Mouse (Mus musculus) cerebellum, adult 11-12 months (tissue): ENCODE results near the gene Klhl29.
A peak's percentile ranks its signal among the peaks of the same experiment; 100 is the strongest.

Experiments
- DNase-seq: peaks from one replicate; pipeline ENCODE4 v3.0.0; 2022

Gene Klhl29

DNA sequence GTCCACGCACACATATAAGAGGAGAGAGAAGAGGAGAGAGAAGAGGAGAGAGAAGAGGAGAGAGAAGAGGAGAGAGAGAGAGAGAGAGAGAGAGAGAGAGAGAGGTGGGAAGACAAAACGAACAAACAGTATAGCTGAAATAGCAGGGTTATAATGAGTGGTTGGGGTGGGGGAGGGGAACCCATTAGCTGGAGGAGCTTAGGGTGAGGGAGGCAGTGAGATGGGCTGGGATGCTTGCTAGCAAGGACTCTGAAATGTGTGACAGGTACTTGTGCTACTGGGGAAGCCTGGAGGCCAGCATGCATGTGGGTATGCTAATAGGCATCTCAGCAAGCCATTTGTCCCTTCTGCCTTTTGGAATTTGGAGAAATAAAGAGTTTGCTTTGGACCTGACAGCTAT is 122.9 kb downstream of the Klhl29 start:
- no peak for DNase-seq

DNA sequence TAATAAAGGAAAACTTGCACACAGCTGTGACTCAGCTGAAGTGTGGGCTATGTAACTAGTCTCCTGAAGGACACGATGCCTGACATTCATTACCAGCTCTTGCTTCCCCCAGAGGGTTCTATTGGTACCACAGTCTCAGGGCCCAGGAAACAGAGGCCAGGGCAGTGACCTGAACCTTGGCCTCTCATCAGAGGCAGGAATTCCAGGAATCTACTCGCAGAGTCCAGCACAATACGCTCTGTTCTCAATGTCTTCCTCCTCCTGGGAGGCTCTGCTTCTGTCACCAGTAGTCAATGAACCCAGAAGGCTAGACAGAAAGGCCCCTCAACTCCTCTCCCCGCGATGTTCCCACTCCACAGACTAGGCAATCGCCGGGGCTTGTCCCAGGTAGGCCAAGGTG is 125.4 kb downstream of the Klhl29 start:
- no peak for DNase-seq

DNA sequence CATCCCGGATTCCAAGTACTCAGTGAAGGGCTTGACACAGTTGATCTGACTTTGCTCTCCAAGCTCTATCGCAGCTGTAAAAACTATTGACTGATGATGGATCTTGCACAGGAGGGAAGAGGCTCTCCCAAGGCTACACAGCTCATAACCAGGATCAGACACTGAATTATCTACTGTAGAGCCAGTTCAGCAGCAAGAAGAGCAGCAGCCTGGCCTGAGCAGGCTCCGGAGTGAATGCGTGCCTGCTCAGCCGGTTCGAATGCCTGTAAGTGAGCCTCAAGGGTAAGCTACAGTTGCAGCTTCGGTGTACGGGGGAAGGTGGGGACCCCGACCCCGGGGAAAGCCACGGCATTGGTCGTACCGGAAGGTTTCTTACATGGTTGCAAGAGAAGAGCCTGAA is 126.4 kb downstream of the Klhl29 start:
- DNase-seq: no peak

DNA sequence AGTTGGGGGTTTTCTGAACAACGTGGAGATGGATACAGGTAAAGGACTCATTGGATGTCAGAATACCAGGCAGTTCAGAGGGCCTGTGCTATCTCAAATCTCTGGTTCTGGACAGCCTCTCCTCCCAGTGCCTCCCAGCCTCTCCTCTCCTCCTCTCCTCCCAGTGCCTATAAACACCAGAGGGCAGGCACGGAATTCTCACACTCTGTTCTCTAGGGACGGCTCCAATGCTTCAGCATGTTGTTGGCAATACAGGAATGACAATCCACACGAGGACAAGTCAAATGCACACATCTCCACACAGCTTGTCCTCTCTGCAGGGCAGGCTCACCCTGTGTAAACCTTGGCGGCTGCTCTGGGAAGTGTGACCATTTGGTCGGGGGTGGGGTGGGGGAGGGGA is 128.0 kb downstream of the Klhl29 start:
- DNase-seq: no peak

DNA sequence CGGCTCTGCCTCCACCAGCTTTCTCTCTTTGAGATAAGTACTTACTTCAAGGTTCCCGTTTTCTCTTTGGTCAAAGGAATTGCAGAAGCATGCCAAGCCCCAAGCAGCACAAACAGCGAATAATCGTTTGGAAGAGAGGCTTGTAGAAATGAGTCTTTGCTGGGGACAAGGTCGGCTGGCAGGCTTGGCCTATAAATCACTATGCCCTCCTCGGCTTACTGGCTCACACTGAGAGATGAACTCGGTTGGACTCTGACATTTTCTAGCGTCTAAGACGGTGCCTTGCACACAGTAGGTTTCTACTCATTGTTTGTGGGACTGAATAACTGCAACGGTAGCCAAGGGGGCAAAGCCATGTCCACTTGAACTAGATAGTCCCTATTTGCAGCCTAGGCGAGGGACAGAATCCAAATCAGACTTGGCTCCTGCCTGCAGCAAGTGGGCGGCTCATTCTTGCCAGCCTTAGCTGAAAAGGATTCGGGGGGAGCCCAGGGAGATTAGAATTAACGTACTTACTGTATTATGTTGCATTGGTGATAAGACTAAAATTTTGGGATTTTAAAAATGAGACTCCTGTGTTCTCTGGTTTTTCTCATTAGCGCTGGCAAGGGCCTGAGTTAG is 128.7 kb downstream of the Klhl29 start:
- DNase-seq: no peak

DNA sequence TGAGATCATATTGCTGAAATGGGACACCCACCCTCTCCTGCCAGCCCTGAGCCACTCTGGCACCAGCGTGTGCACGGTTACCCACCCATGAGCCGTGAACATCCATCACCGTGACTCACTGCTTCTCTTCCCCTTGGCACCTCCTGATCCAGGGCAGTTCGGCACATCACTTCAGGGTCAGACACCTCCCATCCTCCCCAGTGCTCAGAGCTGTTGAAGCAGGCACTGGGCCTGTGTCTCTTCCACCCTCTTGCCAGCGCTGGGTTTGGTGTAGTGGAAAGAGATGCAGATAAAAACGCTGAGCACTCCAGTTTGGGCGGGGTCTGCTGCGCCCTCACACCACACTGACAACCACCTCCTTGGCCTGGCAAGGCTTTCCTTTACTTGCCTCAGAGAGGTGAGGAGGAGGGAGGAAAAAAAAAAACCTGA is 129.3 kb downstream of the Klhl29 start:
- DNase-seq: no peak

DNA sequence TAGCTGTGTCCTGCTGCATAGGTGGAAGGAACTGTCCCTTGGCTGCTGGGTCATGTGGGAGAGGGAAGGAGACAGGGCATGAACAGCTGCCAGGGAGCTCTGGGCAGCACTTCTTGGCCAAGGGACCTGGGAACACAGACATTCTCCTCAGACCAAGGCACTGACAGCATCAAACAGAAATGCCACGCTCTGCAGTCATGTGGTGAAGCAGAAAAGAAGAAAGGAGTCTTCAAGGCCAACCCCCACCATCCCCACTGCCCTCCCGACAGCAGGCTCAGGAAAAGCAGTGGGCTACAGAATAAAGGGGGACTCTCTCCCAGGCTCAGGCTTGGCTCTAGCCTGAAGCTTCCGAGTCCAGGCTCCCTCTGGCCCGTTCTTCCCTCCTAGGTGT is 130.3 kb downstream of the Klhl29 start:
- DNase-seq: no peak

DNA sequence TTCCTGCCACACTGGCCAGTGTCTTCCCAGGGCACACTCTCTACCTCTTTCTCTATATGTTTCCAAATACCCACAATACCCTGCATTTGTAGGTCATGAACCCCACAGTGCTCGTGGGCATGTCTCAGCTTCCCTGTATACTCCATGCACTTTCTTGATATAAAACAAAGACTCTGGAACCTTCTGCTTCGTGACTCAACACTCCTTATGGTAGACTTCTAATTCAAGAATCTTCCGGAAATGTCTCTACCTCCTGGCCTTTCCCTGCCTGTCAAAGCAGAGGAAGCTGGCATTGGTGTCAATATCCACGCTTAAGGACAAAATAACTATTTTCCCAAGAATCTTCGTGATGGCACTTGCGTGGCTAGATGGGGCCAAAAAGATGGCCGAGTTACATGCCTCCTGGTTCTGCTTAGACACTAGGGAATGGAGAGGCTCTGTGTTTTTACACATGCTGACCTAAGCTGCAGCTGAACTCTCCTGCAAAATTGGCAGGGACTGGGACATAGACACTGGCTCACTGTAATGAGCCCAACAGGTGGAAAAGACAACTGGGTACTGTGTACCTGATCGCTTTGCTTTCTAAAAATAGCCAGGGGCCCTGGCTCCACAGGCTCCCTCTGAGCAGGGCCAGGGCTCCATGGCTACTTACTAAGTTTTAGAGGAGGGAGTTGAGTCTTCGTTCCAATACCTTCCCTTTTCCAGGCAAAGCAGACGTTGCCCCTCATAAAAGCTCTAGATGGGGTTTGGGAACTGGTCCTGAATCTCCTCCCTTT is 130.9 kb downstream of the Klhl29 start:
- DNase-seq: no peak

DNA sequence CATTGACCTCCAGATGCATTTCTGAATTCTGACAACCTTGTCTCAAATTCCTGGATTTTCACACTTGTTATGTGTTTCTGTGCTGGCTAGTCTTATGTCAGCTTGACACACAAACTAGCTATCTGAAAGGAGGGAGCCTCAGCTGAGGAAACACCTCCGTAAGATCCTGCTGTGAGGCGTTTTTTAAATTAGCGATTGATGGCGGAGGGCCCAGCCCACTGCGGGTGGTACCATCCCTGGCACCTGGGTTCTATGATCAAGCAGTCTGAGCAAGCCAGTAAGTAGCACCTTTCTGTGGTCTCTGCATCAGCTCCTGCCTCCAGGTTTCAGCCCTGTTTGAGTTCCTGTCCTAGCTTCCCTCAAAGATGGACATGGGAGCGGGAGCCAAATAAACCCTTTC is 131.6 kb downstream of the Klhl29 start:
- peak; percentile 59 for DNase-seq

DNA sequence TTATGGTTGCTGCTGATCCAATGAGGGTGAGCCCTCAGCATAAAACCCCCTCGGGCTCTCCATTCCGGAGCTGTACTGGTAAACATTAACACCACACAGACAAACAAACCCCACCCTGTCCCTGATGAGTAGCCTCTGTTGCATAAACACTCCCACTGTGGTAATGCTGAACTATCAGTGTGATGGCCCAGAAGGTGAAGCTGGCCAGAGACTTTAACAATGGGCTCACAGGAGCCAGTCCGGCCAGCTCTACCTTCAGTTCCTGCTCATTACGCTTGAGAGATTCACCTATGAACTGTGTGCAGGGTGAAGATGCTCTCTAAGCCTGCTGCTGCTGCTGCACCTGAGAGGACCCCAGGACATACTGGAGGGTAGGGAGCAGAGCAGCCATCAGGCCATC is 132.0 kb downstream of the Klhl29 start:
- no peak for DNase-seq

DNA sequence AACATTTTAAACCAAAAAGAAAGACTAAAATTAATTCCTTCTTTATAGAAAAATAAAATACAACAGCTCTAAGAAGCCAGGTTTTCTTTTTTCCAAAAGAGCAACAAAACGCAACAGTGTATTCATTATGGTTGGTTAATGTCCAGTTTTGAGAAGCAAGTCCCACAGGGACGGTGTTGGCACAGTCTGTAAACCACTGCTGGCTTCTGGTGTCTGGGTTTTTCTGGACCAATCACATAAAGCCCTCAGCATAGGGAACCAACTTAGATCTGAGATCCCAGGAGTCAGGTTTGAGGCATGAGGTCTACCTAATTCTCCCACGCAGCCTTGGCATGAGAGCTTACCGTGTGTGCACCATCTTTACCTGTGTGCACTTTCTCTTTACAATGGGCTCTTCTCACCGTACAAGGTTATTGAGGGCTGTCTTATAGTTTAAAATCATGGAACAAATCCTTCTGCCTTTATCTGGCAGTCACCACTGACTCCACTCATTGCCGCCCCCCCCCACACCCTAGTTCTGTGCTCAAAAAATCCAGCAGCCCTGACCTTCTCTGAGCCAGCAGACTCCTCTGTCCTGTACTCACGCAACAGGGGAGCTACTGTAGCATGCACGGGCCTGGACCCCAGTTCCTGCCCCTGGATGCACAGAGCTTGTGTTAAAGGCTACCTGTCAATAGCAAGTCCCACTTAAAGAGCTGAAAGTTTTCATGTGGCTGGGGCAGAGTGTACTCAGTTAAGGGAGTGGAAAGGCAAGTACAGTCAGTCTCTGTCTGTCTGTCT is 132.7 kb downstream of the Klhl29 start:
- DNase-seq: no peak

DNA sequence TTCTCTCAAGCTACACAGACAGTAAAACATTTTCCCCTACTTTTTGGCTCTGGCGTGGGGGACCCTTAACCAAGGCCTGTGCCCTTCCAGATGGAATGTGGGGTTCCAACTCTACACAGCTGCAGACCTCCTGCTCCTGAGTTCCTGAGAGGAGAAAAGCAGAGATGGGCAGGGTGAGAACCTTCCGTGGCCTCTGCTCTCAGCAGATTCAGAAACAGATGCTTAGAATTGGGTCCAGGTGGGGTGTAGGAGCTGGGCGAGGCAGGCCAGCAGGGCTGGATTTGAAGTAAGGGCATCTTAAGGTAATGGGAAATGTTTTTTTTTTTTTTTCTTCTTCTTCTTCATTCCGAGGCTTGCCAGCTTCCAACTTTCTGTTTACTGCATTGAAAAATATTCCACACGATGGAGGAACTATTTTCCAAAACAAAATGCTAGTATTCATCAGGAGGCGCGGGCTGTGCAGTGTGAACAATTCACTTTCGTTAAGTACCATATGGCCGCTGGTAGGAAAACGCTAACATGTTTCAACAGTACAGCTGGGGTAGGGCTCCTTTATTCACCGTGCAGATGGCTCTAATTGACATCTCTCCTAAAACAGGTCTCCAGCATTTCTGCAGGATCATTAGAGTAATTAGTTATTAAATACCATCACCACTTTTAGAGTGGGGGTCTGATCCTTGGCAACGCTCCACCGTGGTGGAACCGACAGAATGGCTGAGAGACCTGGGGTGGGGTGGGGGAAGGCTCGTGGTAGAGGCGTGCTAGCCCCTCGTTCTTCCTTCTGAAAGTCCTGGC is 135.8 kb downstream of the Klhl29 start:
- no peak for DNase-seq

DNA sequence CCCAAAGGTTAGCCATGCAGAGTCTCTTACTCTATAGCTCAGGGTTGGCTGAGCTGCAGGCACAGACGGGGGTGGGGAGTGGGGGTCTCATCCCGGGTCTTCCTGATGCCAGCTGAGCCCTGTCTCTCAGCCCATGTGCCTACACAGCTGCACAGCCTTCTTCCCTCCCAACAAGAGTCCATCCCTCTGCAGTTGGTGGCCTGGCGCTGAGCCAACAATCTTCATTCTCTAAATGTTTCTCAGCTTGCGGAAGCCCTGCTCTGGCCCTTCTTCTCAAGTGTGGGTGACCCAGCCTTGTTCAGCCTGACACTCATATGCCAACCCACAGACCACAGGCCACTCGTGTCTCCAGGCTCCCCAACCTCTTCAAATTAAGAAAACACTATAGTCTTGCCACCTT is 138.4 kb downstream of the Klhl29 start:
- no peak for DNase-seq

DNA sequence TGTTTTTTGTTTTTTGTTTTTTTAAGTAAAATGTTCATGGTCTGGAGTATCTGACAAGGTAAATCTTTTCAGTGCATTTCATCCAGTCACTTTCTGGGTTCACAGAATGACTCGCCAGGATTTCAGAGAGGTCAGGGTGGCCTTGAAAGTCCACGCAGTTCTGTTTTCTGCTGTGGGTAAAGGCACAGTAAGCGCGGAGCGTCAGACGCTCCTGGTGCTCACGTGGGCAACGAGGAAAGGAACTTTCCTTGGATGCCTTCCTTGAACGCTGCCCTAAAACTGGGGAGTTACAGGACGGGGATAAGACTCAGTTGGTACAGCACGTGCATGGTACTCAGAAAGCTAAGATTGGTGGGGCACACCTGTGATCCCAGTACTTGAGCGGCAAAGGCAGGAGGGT is 139.9 kb downstream of the Klhl29 start:
- no peak for DNase-seq

DNA sequence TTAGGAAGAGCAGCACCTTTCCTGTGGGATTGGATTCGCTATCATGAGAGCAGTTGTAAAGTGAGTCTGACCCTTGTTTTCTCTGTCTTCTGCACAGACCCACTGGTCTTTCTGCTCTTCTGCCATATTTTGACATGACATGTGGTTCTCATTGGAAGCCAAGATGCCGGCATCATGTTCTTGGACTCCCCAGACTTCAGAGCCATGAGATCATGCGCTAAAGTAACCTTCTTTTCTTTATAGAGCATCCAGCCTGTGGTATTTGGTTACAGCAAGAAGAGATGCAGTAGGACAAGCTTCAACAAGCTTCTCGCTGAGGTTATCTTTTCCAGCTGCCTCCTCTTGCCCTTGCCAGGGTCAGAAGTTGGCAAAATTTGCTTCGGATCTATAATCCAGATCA is 145.0 kb downstream of the Klhl29 start:
- no peak for DNase-seq

DNA sequence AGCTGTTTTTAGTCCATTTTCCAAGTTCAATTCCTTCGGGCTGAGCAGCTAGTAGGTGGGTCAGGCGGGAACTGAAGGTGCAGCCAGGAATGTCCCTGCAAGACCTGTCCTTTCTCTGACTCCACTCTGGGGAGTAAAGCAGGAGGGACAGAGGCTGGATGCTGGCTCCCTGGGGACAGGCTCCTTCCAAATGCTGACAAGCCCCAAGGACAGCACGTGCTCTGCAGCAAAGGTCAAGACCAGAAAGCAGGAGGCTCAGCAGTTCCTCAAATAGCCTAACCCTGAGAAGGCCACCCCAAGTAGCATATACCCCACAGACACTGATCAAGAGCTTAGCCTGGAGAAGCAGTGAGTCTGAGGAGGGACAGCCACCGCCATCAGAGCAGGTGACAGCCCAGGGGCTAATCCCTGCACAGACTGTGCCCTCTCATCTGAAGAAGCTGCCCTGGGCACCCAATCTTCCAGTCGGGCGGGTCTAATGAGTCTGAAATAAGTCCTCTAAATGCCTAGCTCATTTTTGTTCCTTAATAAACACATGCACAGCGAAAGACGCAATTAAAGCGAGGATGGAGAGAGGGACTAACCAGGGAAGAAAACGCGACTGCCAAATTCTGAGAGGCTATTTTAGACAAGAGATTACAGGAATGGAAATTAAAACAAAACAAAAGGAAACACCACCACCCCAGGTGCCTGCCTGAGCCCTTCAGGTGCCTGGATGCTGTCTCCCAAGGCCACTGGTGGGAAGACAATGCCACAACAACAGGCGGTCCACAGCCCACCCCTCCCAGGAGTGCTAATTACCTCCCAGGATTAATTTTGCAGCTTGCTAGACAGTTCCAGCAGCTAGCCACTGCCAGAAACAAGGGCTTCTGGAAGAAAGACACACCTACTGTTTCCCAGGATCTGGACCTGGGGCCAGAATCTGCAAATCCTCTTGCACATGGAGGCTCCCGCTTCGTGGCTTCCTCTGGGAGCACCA is 148.5 kb downstream of the Klhl29 start:
- no peak for DNase-seq

DNA sequence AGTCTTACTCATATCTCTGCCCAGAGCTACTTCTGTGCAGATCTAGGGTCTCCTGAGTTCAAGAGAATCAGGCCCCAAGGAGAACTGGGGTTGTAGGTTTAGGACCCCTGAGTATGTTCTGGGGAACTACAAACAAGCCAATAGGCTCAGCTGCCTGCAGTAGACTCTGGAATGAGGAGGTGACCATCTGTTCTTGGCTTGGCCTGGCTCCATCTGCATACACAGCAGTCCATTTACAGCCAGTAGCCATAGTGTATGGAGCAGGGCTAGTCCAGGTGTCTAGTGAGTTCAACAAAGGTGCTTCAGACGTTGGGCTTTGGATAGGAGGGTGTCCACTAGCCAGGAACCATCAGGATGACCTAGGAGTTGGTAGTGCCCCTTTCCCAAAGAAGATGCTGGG is 151.9 kb downstream of the Klhl29 start:
- DNase-seq: peak; percentile 40

DNA sequence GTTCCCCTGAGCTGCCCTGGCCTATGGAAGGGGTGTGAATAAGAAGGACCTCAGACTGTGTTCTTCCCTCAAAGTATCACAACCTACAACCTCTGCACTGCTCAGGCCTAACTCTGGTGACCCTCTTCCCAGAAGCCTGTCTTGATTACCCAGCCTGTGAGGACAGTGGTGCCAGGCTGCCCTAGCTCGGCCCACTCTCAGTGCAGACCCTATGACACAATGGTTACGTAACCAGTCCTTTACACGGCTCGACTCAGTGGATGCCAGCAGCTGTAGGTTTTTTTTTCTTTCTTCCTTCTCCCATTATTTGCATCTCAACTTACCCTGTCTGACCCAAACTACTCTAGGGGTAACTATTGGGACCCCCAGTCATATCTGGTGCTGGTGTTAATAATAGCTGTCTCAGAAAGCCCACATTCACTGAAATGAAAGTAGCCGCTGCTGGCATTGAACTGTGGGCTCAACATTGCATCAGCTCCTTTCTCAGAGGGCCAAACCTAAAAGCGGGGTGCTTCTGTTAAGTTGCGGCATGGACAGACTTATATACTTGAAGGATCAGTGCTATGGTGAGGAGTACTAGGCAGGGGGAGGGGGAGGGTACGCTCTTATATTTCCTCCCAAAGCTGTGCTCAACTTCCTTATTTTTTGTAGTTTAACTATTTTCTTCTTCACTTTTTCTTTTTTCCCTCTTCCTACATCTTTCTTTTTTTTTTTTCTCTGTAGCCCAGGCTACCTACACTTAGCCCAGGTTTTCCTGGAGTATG is 152.9 kb downstream of the Klhl29 start:
- DNase-seq: no peak

DNA sequence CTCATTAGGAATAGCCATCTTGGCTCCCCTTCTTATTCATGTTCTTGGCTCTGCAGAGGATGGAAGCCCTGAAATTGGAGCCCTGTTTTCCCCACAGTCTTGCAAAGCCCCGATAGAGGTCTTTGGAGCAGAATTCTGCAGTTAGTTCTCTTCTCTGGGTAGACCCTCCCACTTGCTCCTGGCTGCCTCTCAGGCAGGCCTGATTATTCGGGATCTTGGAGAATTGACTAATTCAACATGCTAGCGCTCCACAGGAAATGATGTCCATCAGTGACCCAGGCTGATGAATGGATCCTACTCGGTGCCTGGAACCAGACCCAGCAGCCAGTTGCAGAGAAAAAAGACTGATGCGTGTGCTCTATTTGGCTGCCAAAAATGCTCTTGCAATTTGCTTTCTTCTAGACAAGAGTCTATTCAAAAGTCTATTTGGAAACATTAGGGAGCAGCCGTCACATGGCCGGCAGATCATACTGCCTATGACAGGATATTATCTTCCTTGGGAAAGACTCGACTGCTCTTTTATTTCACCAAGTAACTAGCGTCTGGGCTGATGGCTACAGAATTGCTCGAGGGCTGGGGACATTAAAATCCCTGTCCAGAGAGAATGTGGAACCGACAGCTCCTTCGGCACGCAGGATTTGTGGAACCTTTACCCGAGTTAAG is 155.4 kb downstream of the Klhl29 start:
- DNase-seq: no peak
